Mouse (Mus musculus) liver, adult 2 months (tissue): ENCODE data around the gene Cacna1c.

Source experiments
- CTCF ChIP-seq: fragments of 200-500 bp; IDR thresholded peaks from 2 replicates; pipeline ENCODE4 v1.5.1; 2011; ENCODE audit warnings: low read depth, low read length, control low read depth
- POLR2A ChIP-seq: fragments of 200-500 bp; IDR thresholded peaks from 2 replicates; pipeline ENCODE4 v1.6.1; 2011; ENCODE audit warnings: low read length, control low read depth; ENCODE audit not compliant: insufficient read depth; ENCODE audit errors: extremely low read depth

DNA sequence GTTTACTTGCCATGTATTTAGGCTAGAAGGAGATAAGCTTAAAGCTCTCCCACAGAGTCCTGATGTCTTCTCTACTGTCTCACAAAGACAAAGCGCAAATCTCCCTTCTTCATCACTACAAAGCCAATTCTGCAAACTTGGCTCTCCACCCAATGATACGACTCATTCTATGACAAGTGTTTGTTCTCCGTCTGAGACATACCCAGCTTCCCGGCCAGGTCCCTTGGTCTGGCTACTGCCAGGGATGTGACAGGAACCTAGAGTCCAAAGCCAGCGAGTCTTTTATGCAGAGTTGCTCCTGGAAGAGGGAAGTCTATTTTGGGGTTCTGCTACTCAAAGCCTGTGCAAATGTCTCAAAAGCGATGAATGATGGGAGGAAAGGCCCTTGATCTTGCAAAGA, 160.9 kb downstream of the Cacna1c start:
- TF ChIP-seq CTCF (no peak), POLR2A (no peak)
